Mouse (Mus musculus) gastrocnemius, postnatal 36 days (tissue): ENCODE measurements around the gene Pmpca. TPM values are rescaled to one million over a fixed set of nuclear protein-coding genes. Genes with fewer than 3 reads are reported as not detected.
A peak's percentile ranks its signal among the peaks of the same experiment; 100 is the strongest.

Source experiments
- DNase-seq, 2 experiments: peaks; one replicate each; pipeline ENCODE4 v3.0.0; 2022
- intact Hi-C: fragments of 180-260 bp; cut with DNase I; formaldehyde crosslinking; loops from one replicate; pipeline ENCODE4 v1.15.1; 2025
- total RNA-seq, 2 experiments: library from RNA; stranded (reverse); gene quantifications; 2 replicates each; pipeline ENCODE4 v1.2.3; 2021

Pmpca gene
- total RNA-seq, 2 experiments from 2014 or later = 137 TPM

GRCm38 (mm10) chr2:26418120-26418519 is 29.0 kb downstream of the Pmpca start:
- DNase-seq = no peak
- intact Hi-C loops = no loop called here

DNA sequence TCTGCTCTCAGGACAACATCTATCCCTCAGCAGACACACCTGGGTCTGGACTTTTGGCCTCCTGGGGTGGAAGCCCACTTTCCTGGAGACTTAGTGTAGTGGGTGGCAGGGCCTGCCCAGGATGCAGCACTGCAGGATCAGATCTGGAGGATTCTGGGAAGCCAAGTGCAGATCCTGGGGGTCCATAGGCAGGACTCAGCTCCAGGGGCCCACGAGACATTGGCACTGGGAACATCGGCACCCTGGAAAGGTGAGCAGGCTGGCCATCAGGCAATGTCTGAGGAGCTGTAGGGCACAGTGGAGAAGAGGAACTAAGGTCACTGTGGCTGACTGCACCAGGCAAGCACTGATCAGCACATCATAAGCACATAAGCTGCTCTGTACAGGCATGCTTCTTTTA is 32.8 kb downstream of the Pmpca start:
- DNase-seq = no peak
- intact Hi-C loops = no loop called here

- intact Hi-C loops = no loop called here
- DNase-seq = no peak
Observed at GRCm38 (mm10) chr2:26423086-26423485, 33.9 kb downstream of the Pmpca start.

GRCm38 (mm10) chr2:26424541-26424940 is 35.4 kb downstream of the Pmpca start:
- intact Hi-C loops = no loop called here
- DNase-seq = no peak

DNA sequence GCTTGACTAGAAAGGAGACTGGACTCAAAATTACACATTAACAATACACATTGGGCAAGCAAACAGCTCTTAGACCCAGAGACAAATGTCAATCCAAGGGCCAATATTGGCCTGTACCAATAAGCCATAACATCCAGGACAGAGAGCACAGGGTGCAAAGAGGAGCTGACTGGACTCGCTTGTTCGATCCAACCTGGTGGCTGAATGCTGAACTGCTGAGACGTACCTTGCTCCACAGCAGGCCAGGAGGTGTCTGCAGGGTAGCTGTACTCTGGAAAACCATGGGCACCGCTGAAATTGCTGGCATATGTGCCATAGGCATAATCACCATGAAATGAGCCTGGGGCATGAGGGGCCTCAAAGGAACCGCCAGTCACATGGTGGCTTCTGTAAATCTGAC is 40.7 kb downstream of the Pmpca start:
- no peak for DNase-seq
- intact Hi-C loops = loop anchor here (2.0 kb wide), 1 partner anchor 17 kb away; no protein-coding TSS in a partner anchor

- no peak for DNase-seq
- intact Hi-C loops = no loop called here
Observed at GRCm38 (mm10) chr2:26434791-26435572, 45.8 kb downstream of the Pmpca start.

DNA sequence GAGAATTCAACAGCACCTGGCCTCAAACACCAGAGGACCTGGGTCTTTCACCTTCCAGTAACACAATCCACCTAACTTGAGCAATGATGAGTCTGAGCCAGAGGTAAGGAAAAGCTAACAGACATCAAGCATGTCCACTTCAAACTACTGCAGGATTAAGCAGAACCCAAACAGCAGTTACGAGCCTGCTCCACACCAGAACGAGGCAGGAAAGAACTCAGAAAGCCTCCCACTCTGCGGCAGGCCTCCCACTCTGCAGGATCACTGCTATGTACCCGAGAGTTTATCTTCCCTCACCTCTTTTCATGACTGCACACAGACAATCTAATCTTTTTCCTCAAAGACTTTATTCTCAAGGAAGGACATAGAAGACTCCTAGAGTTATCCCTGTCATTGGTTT is 48.1 kb downstream of the Pmpca start:
- DNase-seq = no peak
- intact Hi-C loops = no loop called here

DNA sequence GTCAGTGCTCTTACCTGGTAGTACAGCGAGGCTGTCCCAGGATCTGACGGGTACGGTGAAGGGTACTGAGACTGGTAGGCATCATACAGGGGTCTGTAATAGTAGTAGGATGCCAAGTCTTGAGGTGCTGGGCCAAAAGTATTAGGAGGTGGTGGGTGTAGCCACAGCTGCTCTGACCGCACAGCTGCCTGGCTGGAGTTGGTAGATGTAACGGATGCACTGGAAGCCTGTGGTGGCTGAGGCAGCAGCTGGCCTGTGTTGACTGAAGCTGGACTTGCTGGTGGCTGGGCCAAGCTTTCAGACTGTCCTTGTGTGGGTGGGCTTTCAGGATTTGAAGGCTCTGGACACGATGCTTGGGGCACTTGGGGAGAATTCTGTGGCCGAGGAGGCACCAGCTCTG is 49.2 kb downstream of the Pmpca start:
- intact Hi-C loops = no loop called here
- no peak for DNase-seq

- DNase-seq = no peak
- intact Hi-C loops = no loop called here
Observed at GRCm38 (mm10) chr2:26439671-26440070, 50.5 kb downstream of the Pmpca start.

GRCm38 (mm10) chr2:26441261-26441660 is 52.1 kb downstream of the Pmpca start:
- intact Hi-C loops = no loop called here
- DNase-seq = no peak

GRCm38 (mm10) chr2:26441688-26442087 is 52.5 kb downstream of the Pmpca start:
- intact Hi-C loops = no loop called here
- peak; percentile 36 to 54 for DNase-seq

GRCm38 (mm10) chr2:26442843-26443242 is 53.7 kb downstream of the Pmpca start:
- intact Hi-C loops = no loop called here
- no peak for DNase-seq

- DNase-seq = no peak
- intact Hi-C loops = no loop called here
Observed at GRCm38 (mm10) chr2:26443876-26444275, 54.7 kb downstream of the Pmpca start.

DNA sequence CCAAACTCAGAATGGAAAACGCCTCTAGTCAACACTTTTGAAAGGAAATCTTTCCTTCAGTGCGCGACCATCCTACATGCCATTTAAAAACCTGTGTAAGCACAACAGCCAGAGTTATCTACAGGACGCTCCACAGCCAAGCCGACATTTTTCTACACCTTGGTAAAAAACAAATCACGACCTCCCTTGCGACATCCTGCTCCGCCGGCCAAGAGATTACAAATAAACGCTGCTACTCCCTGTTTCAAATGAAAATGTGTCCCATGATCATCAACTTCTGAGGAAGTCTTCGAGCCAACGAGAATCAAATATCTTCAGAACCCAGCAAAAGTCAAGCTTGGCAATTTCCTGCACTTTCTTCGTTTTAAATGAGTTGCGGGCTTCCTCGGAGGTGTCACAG is 55.2 kb downstream of the Pmpca start:
- intact Hi-C loops = no loop called here
- DNase-seq = no peak

GRCm38 (mm10) chr2:26444946-26445665 is 56.0 kb downstream of the Pmpca start, which contains the start of gene Sec16a:
TSS of gene Sec16a (minus strand) at chr2:26445216.
- intact Hi-C loops = loop anchor here (5.0 kb wide), 1 partner anchor 457 kb away; the partner anchor contains the start of gene Surf6

GRCm38 (mm10) chr2:26445666-26446445 is 56.7 kb downstream of the Pmpca start:
- intact Hi-C loops = loop anchor here (1.0 to 5.0 kb wide), 2 partner anchors 115 to 456 kb away; partner anchors contain the start of gene Surf6
- peak; percentile 84 to 97 for DNase-seq

More at GRCm38 (mm10) chr2:26444946-26445665, 56.0 kb downstream of the Pmpca start, which contains the start of gene Sec16a:
- peak; percentile 100 for DNase-seq

DNA sequence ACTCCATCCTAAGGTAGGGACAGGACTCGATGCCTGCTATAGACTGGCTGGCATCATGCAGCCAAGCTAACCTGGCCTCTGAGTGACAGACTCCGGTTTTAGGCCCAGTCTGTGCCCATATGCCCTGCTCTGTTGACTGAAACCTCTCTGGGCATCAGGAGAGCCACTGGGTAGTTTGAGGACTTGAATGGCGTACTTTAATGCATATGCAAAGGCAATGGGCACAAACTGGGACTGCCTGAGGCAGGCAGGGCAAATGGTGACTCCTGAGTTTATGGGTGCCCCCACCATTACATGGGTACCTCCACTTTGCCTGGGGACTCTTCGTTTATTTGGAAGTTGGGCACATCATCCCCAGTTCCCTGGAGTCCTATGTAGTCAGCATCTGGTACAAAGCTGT is 57.5 kb downstream of the Pmpca start:
- no peak for DNase-seq
- intact Hi-C loops = loop anchor here (1.0 to 5.0 kb wide), 2 partner anchors 115 to 456 kb away; partner anchors contain the start of gene Surf6
